Mouse (Mus musculus) liver, adult 2 months (tissue): Measurements from ENCODE around the gene Gm20388. TPM values are rescaled to one million over a fixed set of nuclear protein-coding genes. Genes with fewer than 3 reads are reported as not detected.

Source experiments
- DNase-seq: peaks from one replicate; pipeline ENCODE4 v3.0.0-alpha.2; 2011; ENCODE audit warnings: low read depth, low spot score; ENCODE audit errors: extremely low read depth
- H3K27ac ChIP-seq: fragments of 200-500 bp; replicated peaks from 2 replicates; pipeline ENCODE4 v1.5.1; 2012; ENCODE audit warnings: low read depth, mild to moderate bottlenecking, control low read depth, inconsistent platforms, low read length; ENCODE audit not compliant: insufficient read depth
- H3K27me3 ChIP-seq: fragments of 200-500 bp; 2 replicates; pipeline ENCODE4 v1.6.1; 2012; ENCODE audit warnings: mild to moderate bottlenecking, moderate library complexity, low read length, inconsistent platforms; ENCODE audit not compliant: control insufficient read depth, insufficient read depth
- H3K36me3 ChIP-seq: fragments of 200-500 bp; 2 replicates; pipeline ENCODE4 v1.6.1; 2012; ENCODE audit warnings: low read length, inconsistent platforms; ENCODE audit not compliant: control insufficient read depth, insufficient read depth
- H3K4me1 ChIP-seq: fragments of 200-500 bp; 2 replicates; pipeline ENCODE4 v1.6.1; 2011; ENCODE audit warnings: low read length; ENCODE audit not compliant: control insufficient read depth, insufficient read depth
- H3K4me3 ChIP-seq: fragments of 200-500 bp; 2 replicates; pipeline ENCODE4 v1.5.1; 2011; ENCODE audit warnings: low read depth, mild to moderate bottlenecking, control low read depth, low read length, moderate library complexity; ENCODE audit not compliant: insufficient read depth
- H3K79me2 ChIP-seq: fragments of 200-500 bp; 2 replicates; pipeline ENCODE4 v1.6.1; 2012; ENCODE audit warnings: inconsistent platforms, mild to moderate bottlenecking, low read length, moderate library complexity; ENCODE audit not compliant: control insufficient read depth, insufficient read depth
- H3K9ac ChIP-seq: fragments of 200-500 bp; 2 replicates; pipeline ENCODE4 v1.6.1; 2012; ENCODE audit warnings: low read depth, mild to moderate bottlenecking, control low read depth, inconsistent platforms, low read length
- CTCF ChIP-seq: fragments of 200-500 bp; IDR thresholded peaks from 2 replicates; pipeline ENCODE4 v1.5.1; 2011; ENCODE audit warnings: low read depth, low read length, control low read depth
- POLR2A ChIP-seq: fragments of 200-500 bp; IDR thresholded peaks from 2 replicates; pipeline ENCODE4 v1.6.1; 2011; ENCODE audit warnings: low read length, control low read depth; ENCODE audit not compliant: insufficient read depth; ENCODE audit errors: extremely low read depth
- WGBS: fragments of 180-500 bp; shearing (Covaris S2); methylation state at CpG from one replicate; pipeline ENCODE4 v1.1.7; 2018; 5-methylcytosine and 5-hydroxymethylcytosine counted together
- polyA plus RNA-seq: library from polyadenylated mRNA; depleted of rRNA; stranded (reverse); fragments of >200 nt; gene quantifications from 2 replicates; pipeline ENCODE4 v1.2.3, GENCODE M21; 2012
- total RNA-seq: library from RNA; depleted of rRNA; stranded (reverse); fragments of >200 nt; gene quantifications from 2 replicates; pipeline ENCODE4 v1.2.3, GENCODE M21; 2014

Gene Gm20388
- total and polyA plus RNA-seq, 2 experiments = 6.4 to 19.9 TPM

- Histone ChIP-seq H3K27me3 (no peaks in the 10 kb centered on the region), H3K36me3 (no peaks in the 10 kb centered on the region), H3K4me1 (no peaks in the 10 kb centered on the region), H3K9ac (no peak overlapping the region), H3K4me3 (no peak overlapping the region), H3K27ac (no peak overlapping the region), H3K79me2 (no peaks in the 10 kb centered on the region)
- DNase-seq = no peak
- TF ChIP-seq POLR2A = no peak
- peak; percentile 68 for TF ChIP-seq CTCF
- WGBS = 18% methylated on average over 11 of the region's 11 CpGs
Measured at GRCm38 (mm10) chr8:121390608-121391007, 1480.0 kb downstream of the Gm20388 start.

- TF ChIP-seq CTCF = no peak
- H3K27me3 ChIP-seq = no peaks in the 10 kb centered on the region
Measured at GRCm38 (mm10) chr8:121391254-121391653, 1480.6 kb downstream of the Gm20388 start.

GRCm38 (mm10) chr8:121391771-121392170, 1481.1 kb downstream of the Gm20388 start:
- Histone ChIP-seq H3K4me3 (no peak overlapping the region), H3K4me1 (no peaks in the 10 kb centered on the region), H3K9ac (no peak overlapping the region), H3K27ac (no peak overlapping the region), H3K36me3 (no peaks in the 10 kb centered on the region), H3K27me3 (no peaks in the 10 kb centered on the region), H3K79me2 (no peaks in the 10 kb centered on the region)
- WGBS = 53% methylated on average over 12 of the region's 12 CpGs
- TF ChIP-seq POLR2A = no peak
- no peak for DNase-seq

More at GRCm38 (mm10) chr8:121391254-121391653, 1480.6 kb downstream of the Gm20388 start:
- no peak for DNase-seq
- 41% methylated on average over 9 of the region's 9 CpGs for WGBS
- no peak overlapping the region for H3K9ac ChIP-seq
- H3K4me3 ChIP-seq = no peak overlapping the region
- no peaks in the 10 kb centered on the region for H3K36me3 ChIP-seq
- no peaks in the 10 kb centered on the region for H3K79me2 ChIP-seq
- no peaks in the 10 kb centered on the region for H3K4me1 ChIP-seq
- no peak overlapping the region for H3K27ac ChIP-seq

GRCm38 (mm10) chr8:121392482-121392881, 1481.8 kb downstream of the Gm20388 start:
- DNase-seq = no peak
- TF ChIP-seq POLR2A (no peak), CTCF (no peak)
- Histone ChIP-seq H3K4me1 (no peaks in the 10 kb centered on the region), H3K27ac (no peak overlapping the region), H3K36me3 (no peaks in the 10 kb centered on the region), H3K9ac (no peak overlapping the region), H3K79me2 (no peaks in the 10 kb centered on the region), H3K4me3 (no peak overlapping the region), H3K27me3 (no peaks in the 10 kb centered on the region)
- WGBS = 75% methylated on average over 10 of the region's 10 CpGs

GRCm38 (mm10) chr8:121393111-121393510, 1482.5 kb downstream of the Gm20388 start:
- no peak overlapping the region for H3K9ac ChIP-seq
- 15% methylated on average over 9 of the region's 9 CpGs for WGBS
- TF ChIP-seq POLR2A (no peak), CTCF (peak; percentile 66)
- no peaks in the 10 kb centered on the region for H3K36me3 ChIP-seq
- no peaks in the 10 kb centered on the region for H3K4me1 ChIP-seq
- H3K27me3 ChIP-seq = no peaks in the 10 kb centered on the region
- no peak overlapping the region for H3K27ac ChIP-seq
- DNase-seq = no peak
- H3K4me3 ChIP-seq = no peak overlapping the region
- H3K79me2 ChIP-seq = no peaks in the 10 kb centered on the region

- H3K4me3 ChIP-seq = no peak overlapping the region
- DNase-seq = no peak
- H3K4me1 ChIP-seq = peaks cover 6% of the 10 kb centered on the region; the same call in 1 of the 2 replicates
- no peak for TF ChIP-seq CTCF
- no peak for TF ChIP-seq POLR2A
- H3K9ac ChIP-seq = no peak overlapping the region
- H3K36me3 ChIP-seq = no peaks in the 10 kb centered on the region
- no peaks in the 10 kb centered on the region for H3K27me3 ChIP-seq
- no peak overlapping the region for H3K27ac ChIP-seq
- no peaks in the 10 kb centered on the region for H3K79me2 ChIP-seq
- 67% methylated on average over 5 of the region's 5 CpGs for WGBS
Measured at GRCm38 (mm10) chr8:121394686-121395085, 1484.0 kb downstream of the Gm20388 start.
